Mouse (Mus musculus): Measurements from ENCODE around the gene Sh3d21. TPM values are rescaled to one million over a fixed set of nuclear protein-coding genes. Genes with fewer than 3 reads are reported as not detected.

The Sh3d21 gene
- total RNA-seq (2021) = under 1 TPM; 0.59 to 0.81 TPM
- long read RNA-seq, experiment 1 = 0 reads
- long read RNA-seq, experiment 2, partial matches to known transcripts = 2 of 2 reads
- long read RNA-seq, experiment 2, other reads (novel, unspliced or antisense) = 0 of 2 reads

- no peak for DNase-seq (ENCODE audit: low spot score in 2 of 2)
- no peak for TF ChIP-seq CTCF (conservative IDR thresholded peaks at IDR 0.05)
- Histone ChIP-seq H3K4me3 (peak within 1 kb of the TSS; percentile 83), H3K27ac (peak within 1 kb of the TSS; percentile 86)
These were observed at the start of gene Sh3d21 for GRCm38 (mm10) chr4:126163067-126163659. TSS of gene Sh3d21 (minus strand) at chr4:126163491.

GRCm38 (mm10) chr4:126207081-126207480, 43.8 kb upstream of the Sh3d21 start:
- no peak for DNase-seq (ENCODE audit: low spot score in 2 of 2)
- no peak overlapping the region for H3K4me3 ChIP-seq
- no peak overlapping the region for H3K27ac ChIP-seq
- TF ChIP-seq CTCF (conservative IDR thresholded peaks at IDR 0.05) = no peak

- H3K4me3 ChIP-seq = no peak overlapping the region
- TF ChIP-seq CTCF (conservative IDR thresholded peaks at IDR 0.05) = no peak
These were observed 42.1 kb upstream of the Sh3d21 start for GRCm38 (mm10) chr4:126205386-126205785.

GRCm38 (mm10) chr4:126204661-126205230, 41.5 kb upstream of the Sh3d21 start:
- no peak for TF ChIP-seq CTCF (conservative IDR thresholded peaks at IDR 0.05)

More at GRCm38 (mm10) chr4:126205386-126205785, 42.1 kb upstream of the Sh3d21 start:
- no peak for DNase-seq (ENCODE audit: low spot score in 2 of 2)
- H3K27ac ChIP-seq = no peak overlapping the region

GRCm38 (mm10) chr4:126204016-126204415, 40.7 kb upstream of the Sh3d21 start:
- Histone ChIP-seq H3K4me3 (no peak overlapping the region), H3K27ac (peak overlapping the region; percentile 99; the same call in 1 of the 2 replicates)
- DNase-seq (ENCODE audit: low spot score in 2 of 2) = no peak
- no peak for TF ChIP-seq CTCF (conservative IDR thresholded peaks at IDR 0.05)

More at GRCm38 (mm10) chr4:126204661-126205230, 41.5 kb upstream of the Sh3d21 start:
- Histone ChIP-seq H3K4me3 (no peak overlapping the region), H3K27ac (no peak overlapping the region)
- no peak for DNase-seq (ENCODE audit: low spot score in 2 of 2)

- no peak for TF ChIP-seq CTCF (conservative IDR thresholded peaks at IDR 0.05)
- H3K4me3 ChIP-seq = peak overlapping the region; percentile 80
- DNase-seq (ENCODE audit: low spot score in 2 of 2) = no peak
- H3K27ac ChIP-seq = peak overlapping the region; percentile 99
These were observed 40.1 kb upstream of the Sh3d21 start for GRCm38 (mm10) chr4:126203336-126203895.

- DNase-seq (ENCODE audit: low spot score in 2 of 2) = peak; percentile 98 to 99
- peak within 1 kb of the TSS; percentile 99 for H3K27ac ChIP-seq
- TF ChIP-seq CTCF (conservative IDR thresholded peaks at IDR 0.05) = no peak
- peak within 1 kb of the TSS; percentile 80 for H3K4me3 ChIP-seq
These were observed 39.3 kb upstream of the Sh3d21 start, which contains the start of gene Thrap3 for GRCm38 (mm10) chr4:126202303-126203181. TSS of gene Thrap3 (minus strand) at chr4:126202760.

- TF ChIP-seq CTCF (conservative IDR thresholded peaks at IDR 0.05) = peak; percentile 60
- DNase-seq (ENCODE audit: low spot score in 2 of 2) = no peak
- H3K27ac ChIP-seq = peak overlapping the region; percentile 99
- H3K4me3 ChIP-seq = peak overlapping the region; percentile 80
These were observed 38.4 kb upstream of the Sh3d21 start for GRCm38 (mm10) chr4:126201514-126202302.

- no peak for DNase-seq (ENCODE audit: low spot score in 2 of 2)
- peak overlapping the region; percentile 80 for H3K4me3 ChIP-seq
- peak overlapping the region; percentile 99; the same call in 1 of the 2 replicates for H3K27ac ChIP-seq
- TF ChIP-seq CTCF (conservative IDR thresholded peaks at IDR 0.05) = no peak
These were observed 37.4 kb upstream of the Sh3d21 start for GRCm38 (mm10) chr4:126200656-126201055.

- DNase-seq (ENCODE audit: low spot score in 2 of 2) = no peak
- H3K27ac ChIP-seq = no peak overlapping the region
- peak overlapping the region; percentile 80 for H3K4me3 ChIP-seq
- TF ChIP-seq CTCF (conservative IDR thresholded peaks at IDR 0.05) = no peak
These were observed 36.7 kb upstream of the Sh3d21 start for GRCm38 (mm10) chr4:126200036-126200435.

- Histone ChIP-seq H3K4me3 (peak overlapping the region; percentile 80; the same call in 1 of the 2 replicates), H3K27ac (0 out of 2 replicates have a peak overlapping the region, but pooled peaks have one; percentile 73)
- DNase-seq (ENCODE audit: low spot score in 2 of 2) = no peak
- no peak for TF ChIP-seq CTCF (conservative IDR thresholded peaks at IDR 0.05)
These were observed 36.3 kb upstream of the Sh3d21 start for GRCm38 (mm10) chr4:126199556-126199955.

- DNase-seq (ENCODE audit: low spot score in 2 of 2) = no peak
- Histone ChIP-seq H3K27ac (peak overlapping the region; percentile 73), H3K4me3 (no peak overlapping the region)
- no peak for TF ChIP-seq CTCF (conservative IDR thresholded peaks at IDR 0.05)
These were observed 34.2 kb upstream of the Sh3d21 start for GRCm38 (mm10) chr4:126197485-126197884.

All from layer of hippocampus, adult 2 months (tissue).